ENCODE assay signal across 18 mouse cellular contexts in the genomic region with DNA sequence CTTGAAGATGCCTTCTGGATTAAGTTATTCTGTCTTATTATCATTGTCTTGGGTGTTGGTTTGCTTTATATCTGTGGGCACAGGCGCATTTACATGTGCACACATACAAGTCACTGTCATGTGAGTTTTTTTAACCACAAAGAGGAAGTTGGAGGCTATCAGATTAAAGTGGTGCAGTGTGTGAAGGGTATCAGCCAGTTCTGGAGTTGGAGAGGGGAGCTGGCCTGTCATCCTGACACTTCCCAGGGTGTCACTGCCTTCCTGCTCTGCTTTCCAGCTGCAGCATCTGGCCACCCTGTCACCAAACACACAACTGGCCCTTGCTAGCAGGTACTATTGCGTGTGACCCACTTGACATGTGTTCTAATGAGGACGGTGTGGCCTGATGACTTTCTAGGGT.
DNase-seq lines count a peak whose midpoint lies in the region; ATAC-seq and TF ChIP-seq lines count a peak whose summit lies in the region.
"Had no signal": no experiment of that assay in that cellular context is flagged by ENCODE, and none has a peak within 500 bp of the region (broad histone marks: within the 10 kb centered on the region; RNA-seq: fewer than 3 reads in every experiment).

No protein-coding gene starts in this region.

- no peaks in the 10 kb centered on the region for H3K9me3 ChIP-seq in CH12.LX (replicated peaks; ENCODE audit: low read length)
- no peaks in the 10 kb centered on the region for H3K9me3 ChIP-seq in megakaryocyte, embryonic 14.5 days
- H3K9me3 ChIP-seq in midbrain, embryonic 13.5 days: no peaks in the 10 kb centered on the region
- H3K9me3 ChIP-seq: embryonic facial prominence, embryonic 12.5 days; forebrain, embryonic 12.5 days; limb, embryonic 13.5 days; neural tube, embryonic 15.5 days had no signal

- TF ChIP-seq POLR2A in CH12.LX (IDR thresholded peaks at IDR 0.05; ENCODE audit: low read depth, low read length): no peak

- ATAC-seq in hematopoietic stem cell, adult 5-6 weeks (replicated peaks in 1 of 2; ENCODE audit: insufficient read depth in 1 of 2, low FRiP score in 2 of 2, low TSS enrichment in 1 of 2, low read depth in 1 of 2, poor library complexity in 2 of 2, severe bottlenecking in 2 of 2): peak; percentile 83 to 84
- ATAC-seq in midbrain, embryonic 13.5 days: no peak

- H3K4me1 ChIP-seq in CH12.LX (ENCODE audit: control insufficient read depth in 1 of 2, insufficient read depth in 2 of 2): peaks cover 13 to 66% of the 10 kb centered on the region in 2 experiments
- H3K4me1 ChIP-seq in megakaryocyte, embryonic 14.5 days: peaks cover 84% of the 10 kb centered on the region
- H3K4me1 ChIP-seq in midbrain, embryonic 13.5 days (replicated peaks): no peaks in the 10 kb centered on the region
- H3K4me1 ChIP-seq: forebrain, embryonic 12.5 days had no signal

- no peak overlapping the region for H3K27ac ChIP-seq in CH12.LX (ENCODE audit: insufficient read depth, low read depth)
- no peak overlapping the region for H3K27ac ChIP-seq in midbrain, embryonic 13.5 days
- H3K27ac ChIP-seq: embryonic facial prominence, embryonic 12.5 days; forebrain, embryonic 12.5 days; limb, embryonic 13.5 days; neural tube, embryonic 15.5 days had no signal

- no peaks in the 10 kb centered on the region for H3K27me3 ChIP-seq in CH12.LX (replicated peaks)
- H3K27me3 ChIP-seq in megakaryocyte, embryonic 14.5 days (replicated peaks): no peaks in the 10 kb centered on the region
- no peaks in the 10 kb centered on the region for H3K27me3 ChIP-seq in midbrain, embryonic 13.5 days
- H3K27me3 ChIP-seq: embryonic facial prominence, embryonic 12.5 days; forebrain, embryonic 12.5 days; limb, embryonic 13.5 days; neural tube, embryonic 15.5 days had no signal

- dilution Hi-C loops in CH12.LX (cut with MboI; ENCODE audit: extremely low pct_ligation_motif_present, extremely low pct_unique_long_range_greater_than_20kb, low sequenced_read_pairs): no loop called here

- TF ChIP-seq RAD21 in CH12.LX (IDR thresholded peaks at IDR 0.05; ENCODE audit: low read depth, low read length): no peak

- H3K4me2 ChIP-seq in CH12.LX (ENCODE audit: insufficient read depth, low read depth, poor library complexity, severe bottlenecking): no peak overlapping the region
- no peak overlapping the region for H3K4me2 ChIP-seq in midbrain, embryonic 13.5 days (replicated peaks)
- H3K4me2 ChIP-seq: embryonic facial prominence, embryonic 12.5 days; forebrain, embryonic 12.5 days; limb, embryonic 13.5 days; midbrain, embryonic 11.5 days; neural tube, embryonic 15.5 days had no signal

- H3K9ac ChIP-seq in CH12.LX (ENCODE audit: insufficient read depth, low read depth): no peak overlapping the region
- no peak overlapping the region for H3K9ac ChIP-seq in midbrain, embryonic 13.5 days (replicated peaks)
- H3K9ac ChIP-seq: embryonic facial prominence, embryonic 12.5 days; forebrain, embryonic 12.5 days; limb, embryonic 13.5 days; neural tube, embryonic 15.5 days had no signal

- no peak for TF ChIP-seq CTCF in CH12.LX (conservative IDR thresholded peaks at IDR 0.05 in 1 of 2, IDR thresholded peaks at IDR 0.05 in 1 of 2; ENCODE audit: low read depth in 2 of 2, low read length in 2 of 2)

- no peaks in the 10 kb centered on the region for H3K36me3 ChIP-seq in CH12.LX (replicated peaks in 1 of 2; ENCODE audit: control insufficient read depth in 1 of 2, insufficient read depth in 1 of 2, low read length in 1 of 2)
- H3K36me3 ChIP-seq in megakaryocyte, embryonic 14.5 days (replicated peaks; ENCODE audit: low read length): peaks cover 5% of the 10 kb centered on the region
- no peaks in the 10 kb centered on the region for H3K36me3 ChIP-seq in midbrain, embryonic 13.5 days
- H3K36me3 ChIP-seq: embryonic facial prominence, embryonic 12.5 days; forebrain, embryonic 12.5 days; limb, embryonic 13.5 days; neural tube, embryonic 15.5 days had no signal

- DNase-seq in A20 (ENCODE audit: low read depth, low spot score): peak; percentile 60
- DNase-seq in CH12.LX (ENCODE audit: extremely low read depth): peak; percentile 61
- DNase-seq in cerebellum, adult 11 months: no peak
- DNase-seq in gastrocnemius, adult 8-10 months (ENCODE audit: low spot score in 2 of 2): no peak
- DNase-seq: adrenal gland, postnatal 14 days; cerebellum, adult 2 months; gastrocnemius, postnatal 10 days; heart, postnatal 14 days; kidney, adult 18-20 months; right cerebral cortex, postnatal 4 days had no signal

- WGBS in midbrain, embryonic 13.5 days: over 99% methylated on average over 3 of the region's 3 CpGs

- in situ Hi-C loops in CH12.LX (cut with MboI; ENCODE audit: low pct_ligation_motif_present, low pct_unique_long_range_greater_than_20kb, low sequenced_read_pairs): no loop called here

- H3K4me3 ChIP-seq in CH12.LX (replicated peaks in 1 of 3; ENCODE audit: low read depth in 2 of 3, low read length in 2 of 3, poor library complexity in 1 of 3): no peak overlapping the region
- H3K4me3 ChIP-seq in megakaryocyte, embryonic 14.5 days (replicated peaks): peak overlapping the region; percentile 87
- H3K4me3 ChIP-seq in midbrain, embryonic 13.5 days (replicated peaks): no peak overlapping the region
- H3K4me3 ChIP-seq: embryonic facial prominence, embryonic 12.5 days; forebrain, embryonic 12.5 days; limb, embryonic 13.5 days; neural tube, embryonic 15.5 days had no signal

- H3K79me2 ChIP-seq in CH12.LX (replicated peaks; ENCODE audit: control insufficient read depth, extremely low read depth, insufficient read depth, poor library complexity, severe bottlenecking): no peaks in the 10 kb centered on the region

- TF ChIP-seq EP300 in CH12.LX (IDR thresholded peaks at IDR 0.05; ENCODE audit: low read length): peak; percentile 59

TF ChIP-seq in CH12.LX, 34 proteins besides CTCF, POLR2A, EP300 and RAD21:
- TF ChIP-seq CHD2 (IDR thresholded peaks at IDR 0.05; ENCODE audit: low read length) (no peak), ETS1 (conservative IDR thresholded peaks at IDR 0.05; ENCODE audit: low read depth, low read length) (no peak; the same call in 1 of the 2 replicates), BHLHE40 (IDR thresholded peaks at IDR 0.05; ENCODE audit: low read depth, low read length) (peak; percentile 94), ZC3H11A (IDR thresholded peaks at IDR 0.05; ENCODE audit: low read depth, low read length) (no peak)

Comparison
In these comparisons a context has a peak if more than half of its experiments do, and no peak if none do; other contexts are left out.
1. DNase-seq: peak in A20 (single experiment) and CH12.LX (single experiment); none in cerebellum, adult 11 months (single experiment) and gastrocnemius, adult 8-10 months (0 of 2).